Mouse (Mus musculus) urinary bladder, postnatal 14 days (tissue): Measurements from ENCODE around the gene Gas2l3.
A peak's percentile ranks its signal among the peaks of the same experiment; 100 is the strongest.

Experiments
- DNase-seq: peaks from one replicate; pipeline ENCODE4 v3.0.0; 2021; ENCODE audit warnings: low spot score

Gas2l3 gene

GRCm38 (mm10) chr10:89395823-89396222 is 47.9 kb downstream of the Gas2l3 start:
- peak; percentile 26 for DNase-seq

DNA sequence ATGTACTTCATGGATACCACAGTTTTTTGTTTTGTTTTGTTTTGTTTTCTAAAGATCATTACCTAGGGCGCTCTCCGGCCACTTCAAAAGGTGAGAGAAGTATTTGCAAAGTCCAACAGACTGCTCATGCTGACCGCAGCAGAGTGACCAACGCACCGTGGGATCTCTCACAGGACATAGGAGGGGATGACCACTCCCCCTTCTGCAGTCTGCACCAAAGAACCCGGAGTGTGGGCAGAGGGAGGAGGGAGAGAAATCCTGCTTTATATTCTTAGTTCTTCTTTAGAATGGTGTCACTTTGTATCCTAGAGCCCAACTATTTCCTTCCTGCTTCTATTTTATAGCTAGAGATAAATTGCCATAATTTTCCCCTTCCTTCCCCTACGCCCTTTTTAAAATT is 48.4 kb downstream of the Gas2l3 start:
- no peak for DNase-seq

GRCm38 (mm10) chr10:89392687-89393086 is 51.1 kb downstream of the Gas2l3 start:
- no peak for DNase-seq

DNA sequence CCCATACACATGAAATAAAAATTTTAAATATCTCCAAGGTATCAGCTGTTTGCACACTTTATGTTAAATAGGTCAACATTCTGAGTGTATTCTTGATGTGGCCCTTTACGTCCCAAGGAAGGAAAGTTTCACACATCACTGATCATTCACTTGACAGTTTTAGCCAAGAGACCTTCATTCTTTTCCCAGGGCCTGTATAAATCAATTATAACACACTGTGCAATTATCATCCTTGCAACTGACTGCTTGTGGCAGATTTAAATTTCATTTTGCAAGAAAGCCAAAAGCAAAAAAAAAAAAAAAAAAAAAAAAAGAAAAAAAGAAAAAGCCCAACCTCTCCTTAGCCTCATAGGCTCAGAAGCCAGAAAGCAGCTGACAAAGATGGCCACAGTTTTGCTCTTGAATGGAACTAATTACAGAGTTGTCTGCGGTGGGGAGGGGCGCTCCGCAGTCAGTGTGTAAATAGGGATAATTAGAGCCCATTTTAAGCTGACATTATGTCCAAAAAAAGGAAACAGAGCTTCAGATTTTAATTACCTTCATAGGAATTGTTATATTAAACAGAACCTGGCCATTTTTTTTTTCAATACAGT is 52.1 kb downstream of the Gas2l3 start:
- no peak for DNase-seq

GRCm38 (mm10) chr10:89386461-89386860 is 57.3 kb downstream of the Gas2l3 start:
- no peak for DNase-seq

DNA sequence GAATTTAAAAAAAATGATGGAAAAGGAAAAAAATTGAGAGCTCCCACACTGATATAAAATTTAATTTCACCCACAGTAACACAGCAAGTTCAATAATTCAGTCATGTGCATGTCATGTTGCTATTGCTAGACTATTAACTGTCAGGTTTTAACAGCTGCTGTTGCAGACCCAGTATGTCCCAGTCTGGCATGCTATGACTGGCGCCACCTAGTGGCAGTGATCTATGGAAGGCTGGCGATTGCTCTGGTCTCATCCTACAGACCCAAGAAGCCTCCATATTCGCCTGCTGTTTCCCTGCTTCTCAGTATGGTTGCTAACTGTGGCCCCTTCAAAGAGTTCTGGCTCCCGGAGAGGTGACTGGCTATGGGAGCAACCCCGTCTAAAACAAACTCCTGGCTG is 60.3 kb downstream of the Gas2l3 start:
- DNase-seq, result peak; percentile 82

DNA sequence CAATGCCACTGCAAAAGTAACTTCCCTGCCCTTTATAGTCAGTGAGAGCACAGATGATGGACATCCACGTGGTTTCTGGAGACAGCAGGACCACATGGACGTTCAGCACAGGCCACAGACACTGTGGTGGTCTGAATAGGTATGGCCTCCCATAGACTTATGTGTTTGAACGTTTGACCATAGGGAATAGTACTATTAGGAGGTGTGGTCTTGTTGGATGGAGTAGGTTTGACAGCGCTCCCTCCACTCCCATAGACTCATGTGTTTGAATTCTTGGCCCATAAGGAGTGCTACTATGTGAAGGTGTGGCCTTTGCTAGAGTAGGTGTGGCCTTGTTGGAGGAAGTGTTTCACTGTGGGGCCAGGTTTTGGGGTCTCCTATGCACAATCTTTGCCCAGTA is 66.0 kb downstream of the Gas2l3 start:
- DNase-seq, result no peak

DNA sequence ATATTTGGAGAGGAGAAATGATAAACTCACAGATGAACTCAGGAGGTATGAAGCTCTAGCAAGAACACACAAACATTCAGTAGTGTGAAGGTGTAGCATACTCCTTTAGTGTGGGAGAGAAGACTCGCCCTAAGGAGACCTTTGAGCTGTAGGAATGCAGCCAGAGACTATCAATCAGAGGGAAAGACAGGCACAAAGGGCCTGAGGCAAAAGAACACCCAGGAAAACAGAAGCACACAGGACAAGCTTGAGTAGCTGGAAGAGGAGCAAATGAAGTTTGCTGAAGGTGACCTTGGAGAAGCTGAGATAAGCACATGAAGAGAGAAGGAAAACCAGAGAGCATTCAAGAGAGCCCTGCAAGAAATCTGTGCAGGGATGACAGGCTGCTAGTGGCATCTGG is 73.7 kb downstream of the Gas2l3 start:
- no peak for DNase-seq

- no peak for DNase-seq
Measured at GRCm38 (mm10) chr10:89358933-89359332, 84.8 kb downstream of the Gas2l3 start.
